Mouse (Mus musculus): Measurements from ENCODE around the gene Syt10.
"Not testable (repeated sequence)": the region's sequence is repeated elsewhere in the genome, so short reads cannot be mapped to it uniquely, and the experiment has no call there.

Gene Syt10

DNA sequence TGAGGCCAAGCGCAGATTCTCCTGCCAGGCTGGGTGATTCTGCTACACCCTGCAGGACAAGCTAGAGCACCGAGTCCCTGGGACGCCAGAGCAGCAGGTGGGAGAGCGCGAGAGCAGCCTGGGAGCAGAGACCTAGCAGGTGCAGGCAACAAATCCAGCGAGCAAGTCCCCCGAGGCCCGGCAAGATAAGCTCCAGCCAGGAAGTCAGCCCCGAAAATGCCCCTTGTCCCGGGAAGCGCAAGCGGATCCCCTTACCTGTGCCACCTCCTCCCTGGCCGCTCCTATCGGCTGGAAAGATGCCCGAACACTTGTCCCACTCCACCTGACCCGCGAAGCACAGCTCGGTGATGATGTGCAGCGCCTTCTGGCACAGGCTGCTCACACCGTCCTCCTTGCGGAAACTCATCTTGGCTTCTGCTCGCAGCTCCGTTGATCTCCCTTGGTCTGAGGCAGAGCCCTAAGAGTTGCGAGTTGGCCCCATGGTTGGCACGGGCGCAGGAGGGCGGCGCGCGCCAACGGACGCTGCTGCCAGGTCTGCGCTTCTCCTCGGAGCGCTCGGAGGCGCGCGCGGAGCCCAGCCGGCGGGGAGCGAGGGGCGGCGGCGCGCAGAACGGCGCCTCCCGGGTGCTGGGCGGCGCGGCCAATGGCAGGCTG, at the start of gene Syt10:
Gene Syt10, minus strand, starts transcription at position 497 of the 654 bp plus-strand sequence.
- in situ Hi-C loops (cut with MboI, MseI): no loop called here

DNA sequence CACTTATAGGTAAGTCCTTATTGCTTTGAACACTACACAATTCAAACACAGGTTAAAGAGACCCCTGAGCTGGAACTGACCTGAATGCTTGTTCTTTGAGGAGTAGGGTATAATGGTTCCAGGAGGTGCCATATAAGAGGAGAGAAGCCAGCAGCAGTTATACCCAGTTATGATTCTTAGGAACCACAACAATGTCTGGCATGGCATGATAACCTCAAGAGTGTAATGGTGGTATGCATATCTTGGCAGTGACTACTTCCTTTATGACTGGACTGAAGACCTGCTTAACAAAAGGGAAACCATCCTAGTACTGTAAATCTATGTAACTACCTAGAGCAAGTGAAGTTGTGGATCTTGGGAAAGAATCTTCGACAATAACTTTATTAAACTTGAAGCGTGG, 42.1 kb upstream of the Syt10 start:
- in situ Hi-C loops (cut with MboI, MseI): no loop called here

DNA sequence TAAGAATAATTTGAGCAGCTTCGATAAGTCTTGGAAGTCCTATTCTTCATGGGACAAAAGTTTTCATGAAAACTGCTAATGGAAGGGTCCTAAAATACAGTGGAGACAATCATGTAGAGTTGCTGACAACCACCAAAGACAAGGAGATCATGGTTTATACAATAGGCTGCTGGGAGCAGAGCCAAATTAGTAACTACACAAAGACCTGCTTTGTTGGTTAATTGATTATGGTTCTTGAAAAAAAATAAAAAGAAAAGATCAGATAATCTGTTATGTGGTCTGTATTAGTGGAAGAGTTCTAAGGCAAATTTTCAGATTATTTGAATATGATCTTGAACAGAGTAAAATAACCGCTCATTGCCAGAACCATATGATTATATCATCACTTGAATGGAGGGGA, 37.3 kb upstream of the Syt10 start:
- in situ Hi-C loops (cut with MboI, MseI): no loop called here

DNA sequence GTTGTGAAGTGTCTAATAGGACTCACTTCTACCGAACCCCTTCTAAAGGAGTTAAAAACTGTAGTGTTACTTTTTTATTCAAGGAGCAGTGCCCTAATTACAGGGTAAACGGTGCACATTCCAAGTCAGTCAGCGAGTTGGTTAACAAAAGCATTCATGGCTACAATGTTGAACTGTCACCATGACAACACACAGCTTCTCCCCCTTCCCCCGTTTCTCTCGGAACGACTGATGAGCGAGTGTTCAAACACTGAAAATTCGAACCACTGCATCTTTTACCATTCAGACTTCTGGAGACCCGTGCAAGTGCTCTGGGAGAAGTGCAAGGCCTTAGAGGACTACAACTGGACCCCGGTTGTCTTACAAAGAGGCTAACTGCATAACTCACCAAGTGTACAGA, 25.6 kb downstream of the Syt10 start:
- in situ Hi-C loops (cut with MboI, MseI): no loop called here

DNA sequence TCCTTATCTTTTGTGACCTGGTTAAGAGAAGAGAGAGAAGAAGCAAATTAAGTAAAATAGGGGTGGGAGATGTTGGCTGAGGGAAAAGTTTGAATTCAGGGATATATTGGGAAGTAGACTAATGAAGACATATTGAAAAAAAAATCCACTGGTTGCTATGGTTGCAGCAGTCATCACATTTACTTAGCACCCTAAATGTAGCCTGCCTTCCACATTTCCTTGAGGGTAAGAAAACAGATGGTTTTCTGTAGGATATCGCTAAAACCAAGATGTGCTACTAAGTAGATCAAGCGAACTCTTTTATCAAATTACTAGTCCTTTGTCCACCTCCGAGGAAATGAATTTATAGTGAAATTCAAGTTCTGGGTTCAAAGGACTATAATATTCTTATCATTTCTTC, 37.2 kb downstream of the Syt10 start:
- in situ Hi-C loops (cut with MboI, MseI): no loop called here

DNA sequence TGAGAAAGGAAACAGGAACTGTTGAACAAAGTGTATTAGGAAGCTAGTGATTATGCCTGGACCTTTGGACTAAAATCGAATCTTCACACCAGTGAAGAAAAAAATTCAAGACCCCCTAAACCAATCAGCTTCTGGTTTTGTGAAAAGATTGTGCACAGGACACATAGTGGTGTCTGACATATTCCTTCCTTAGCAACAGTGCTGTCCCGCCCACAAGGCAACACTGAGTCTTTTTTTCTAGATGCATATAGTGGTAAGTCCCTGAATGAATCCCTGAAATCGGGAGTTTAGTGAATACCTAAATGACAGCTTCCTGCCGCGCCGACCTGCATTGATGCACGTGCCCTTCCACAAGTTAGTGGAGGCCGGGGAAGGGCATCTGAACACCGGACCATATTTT, 61.7 kb downstream of the Syt10 start:
- in situ Hi-C loops (cut with MboI, MseI): no loop called here

DNA sequence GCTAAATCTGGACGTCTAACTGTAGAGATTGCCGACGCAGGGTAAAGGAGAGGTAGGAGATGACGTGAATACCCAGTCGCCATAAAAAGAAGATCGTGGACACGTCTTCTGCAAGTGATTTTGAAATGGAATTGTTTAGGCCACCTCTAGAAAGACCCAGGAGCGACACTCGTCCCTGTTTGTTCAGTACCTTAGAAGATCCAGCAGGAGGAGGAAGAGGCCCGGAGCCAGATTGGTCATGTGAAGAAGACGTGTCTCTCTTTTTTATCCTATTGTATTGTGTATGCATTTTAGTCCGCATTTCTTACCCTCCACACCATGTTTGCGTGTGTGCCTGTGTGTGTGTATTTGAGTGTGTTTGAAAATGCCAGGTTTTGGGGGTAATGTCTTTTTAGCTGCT, 75.6 kb downstream of the Syt10 start:
- in situ Hi-C loops (cut with MboI, MseI): not testable (repeated sequence)

DNA sequence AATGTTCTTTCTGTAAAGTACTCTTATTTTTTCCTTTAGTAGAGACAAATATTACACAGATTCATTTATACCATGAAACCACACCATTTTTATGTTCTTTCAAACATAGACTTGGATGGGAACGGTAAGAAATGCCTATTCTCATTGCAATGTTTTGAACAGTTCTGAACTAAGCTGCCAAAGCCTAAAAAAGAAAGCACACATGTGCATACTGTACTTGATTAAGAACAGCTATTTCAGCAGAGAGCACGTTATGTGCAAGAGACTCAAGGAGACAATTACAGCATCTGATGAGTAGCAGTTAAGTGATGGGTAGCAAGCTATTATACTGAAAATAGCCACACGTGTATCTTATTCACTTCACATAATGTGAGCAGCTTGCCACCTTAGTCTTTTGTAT, 108.0 kb downstream of the Syt10 start:
- in situ Hi-C loops (cut with MboI, MseI): loop anchor here in 1 of 2 experiments (5.0 kb wide), 1 partner anchor 56 kb away; no protein-coding TSS in a partner anchor

Measured in T-helper 17 cell (primary cell).